Mouse (Mus musculus): ENCODE measurements around the gene Clic6. TPM values are rescaled to one million over a fixed set of nuclear protein-coding genes. Genes with fewer than 3 reads are reported as not detected.
"Not testable (repeated sequence)": the region's sequence is repeated elsewhere in the genome, so short reads cannot be mapped to it uniquely, and the experiment has no call there.

Gene Clic6
- polyA plus RNA-seq, 1 experiment from 2014 or later: 1.4 TPM

- 67% methylated on average over 5 of the region's 5 CpGs for WGBS
- no peak overlapping the region for H3K4me2 ChIP-seq
- no peaks in the 10 kb centered on the region for H3K9me3 ChIP-seq
- no peak overlapping the region for H3K4me3 ChIP-seq
- ATAC-seq (ENCODE audit: insufficient number of reproducible peaks, low FRiP score, low TSS enrichment, low read depth): no peak
- no peak overlapping the region for H3K9ac ChIP-seq
- H3K4me1 ChIP-seq: peaks cover 14% of the 10 kb centered on the region
- no peak overlapping the region for H3K27ac ChIP-seq
- no peaks in the 10 kb centered on the region for H3K36me3 ChIP-seq
- H3K27me3 ChIP-seq: peaks cover 34% of the 10 kb centered on the region
These were observed 17.6 kb downstream of the Clic6 start for GRCm38 (mm10) chr16:92503105-92503504.

GRCm38 (mm10) chr16:92507573-92507972, 22.0 kb downstream of the Clic6 start:
- no peaks in the 10 kb centered on the region for H3K27me3 ChIP-seq
- no peaks in the 10 kb centered on the region for H3K36me3 ChIP-seq
- 84% methylated on average over 4 of the region's 4 CpGs for WGBS
- no peak overlapping the region for H3K4me2 ChIP-seq
- no peaks in the 10 kb centered on the region for H3K9me3 ChIP-seq
- H3K9ac ChIP-seq: no peak overlapping the region
- no peak overlapping the region for H3K27ac ChIP-seq
- no peak for ATAC-seq (ENCODE audit: insufficient number of reproducible peaks, low FRiP score, low TSS enrichment, low read depth)
- no peak overlapping the region for H3K4me3 ChIP-seq
- no peaks in the 10 kb centered on the region for H3K4me1 ChIP-seq

- no peak overlapping the region for H3K4me2 ChIP-seq
- no peak overlapping the region for H3K4me3 ChIP-seq
- 55% methylated on average over 13 of the region's 13 CpGs for WGBS
- no peaks in the 10 kb centered on the region for H3K4me1 ChIP-seq
- H3K9me3 ChIP-seq: no peaks in the 10 kb centered on the region
- H3K9ac ChIP-seq: no peak overlapping the region
- H3K27me3 ChIP-seq: no peaks in the 10 kb centered on the region
- H3K27ac ChIP-seq: no peak overlapping the region
- ATAC-seq (ENCODE audit: insufficient number of reproducible peaks, low FRiP score, low TSS enrichment, low read depth): no peak
- no peaks in the 10 kb centered on the region for H3K36me3 ChIP-seq
These were observed 25.6 kb downstream of the Clic6 start for GRCm38 (mm10) chr16:92510835-92511772.

- H3K27me3 ChIP-seq: no peaks in the 10 kb centered on the region
- no peak overlapping the region for H3K4me3 ChIP-seq
- WGBS: 57% methylated on average over 5 of the region's 5 CpGs
- no peaks in the 10 kb centered on the region for H3K4me1 ChIP-seq
- H3K4me2 ChIP-seq: no peak overlapping the region
- no peaks in the 10 kb centered on the region for H3K9me3 ChIP-seq
- H3K27ac ChIP-seq: no peak overlapping the region
- H3K36me3 ChIP-seq: no peaks in the 10 kb centered on the region
- no peak overlapping the region for H3K9ac ChIP-seq
- ATAC-seq (ENCODE audit: insufficient number of reproducible peaks, low FRiP score, low TSS enrichment, low read depth): no peak
These were observed 26.3 kb downstream of the Clic6 start for GRCm38 (mm10) chr16:92511773-92512391.

- not testable (repeated sequence) for H3K27me3 ChIP-seq; H3K9me3 ChIP-seq; H3K27ac ChIP-seq; H3K4me1 ChIP-seq; ATAC-seq (ENCODE audit: insufficient number of reproducible peaks, low FRiP score, low TSS enrichment, low read depth); H3K4me2 ChIP-seq; H3K4me3 ChIP-seq; H3K36me3 ChIP-seq; H3K9ac ChIP-seq
- 72% methylated on average over 9 of the region's 9 CpGs for WGBS
These were observed 29.4 kb downstream of the Clic6 start for GRCm38 (mm10) chr16:92514896-92515295.

GRCm38 (mm10) chr16:92516139-92516538, 30.6 kb downstream of the Clic6 start:
- Histone ChIP-seq H3K9me3 (no peaks in the 10 kb centered on the region), H3K4me1 (0 out of 2 replicates have a peak, but pooled peaks cover 3% of the 10 kb centered on the region), H3K36me3 (no peaks in the 10 kb centered on the region), H3K4me3 (no peak overlapping the region), H3K27ac (no peak overlapping the region), H3K9ac (no peak overlapping the region), H3K4me2 (no peak overlapping the region), H3K27me3 (peaks cover 12% of the 10 kb centered on the region; the same call in 1 of the 2 replicates)
- ATAC-seq (ENCODE audit: insufficient number of reproducible peaks, low FRiP score, low TSS enrichment, low read depth): no peak
- 75% methylated on average over 9 of the region's 9 CpGs for WGBS

GRCm38 (mm10) chr16:92518718-92519117, 33.2 kb downstream of the Clic6 start:
- no peaks in the 10 kb centered on the region for H3K9me3 ChIP-seq
- no peak overlapping the region for H3K4me2 ChIP-seq
- no peaks in the 10 kb centered on the region for H3K36me3 ChIP-seq
- H3K27me3 ChIP-seq: peaks cover 12% of the 10 kb centered on the region; the same call in 1 of the 2 replicates
- 0 out of 2 replicates have a peak, but pooled peaks cover 3% of the 10 kb centered on the region for H3K4me1 ChIP-seq
- 39% methylated on average over 4 of the region's 4 CpGs for WGBS
- no peak overlapping the region for H3K4me3 ChIP-seq
- ATAC-seq (ENCODE audit: insufficient number of reproducible peaks, low FRiP score, low TSS enrichment, low read depth): no peak
- no peak overlapping the region for H3K9ac ChIP-seq
- no peak overlapping the region for H3K27ac ChIP-seq

- Histone ChIP-seq H3K36me3 (no peaks in the 10 kb centered on the region), H3K4me1 (0 out of 2 replicates have a peak, but pooled peaks cover 3% of the 10 kb centered on the region), H3K9me3 (no peaks in the 10 kb centered on the region), H3K27ac (no peak overlapping the region), H3K27me3 (peaks cover 16% of the 10 kb centered on the region; the same call in 1 of the 2 replicates), H3K9ac (no peak overlapping the region), H3K4me3 (no peak overlapping the region), H3K4me2 (no peak overlapping the region)
- WGBS: 49% methylated on average over 13 of the region's 13 CpGs
- ATAC-seq (ENCODE audit: insufficient number of reproducible peaks, low FRiP score, low TSS enrichment, low read depth): no peak
These were observed 34.4 kb downstream of the Clic6 start for GRCm38 (mm10) chr16:92519820-92520492.

- Histone ChIP-seq H3K36me3 (no peaks in the 10 kb centered on the region), H3K9ac (no peak overlapping the region), H3K27me3 (peaks cover 16% of the 10 kb centered on the region), H3K9me3 (no peaks in the 10 kb centered on the region), H3K4me3 (no peak overlapping the region), H3K4me2 (no peak overlapping the region), H3K27ac (no peak overlapping the region), H3K4me1 (0 out of 2 replicates have a peak, but pooled peaks cover 3% of the 10 kb centered on the region)
- 75% methylated on average over 8 of the region's 8 CpGs for WGBS
- no peak for ATAC-seq (ENCODE audit: insufficient number of reproducible peaks, low FRiP score, low TSS enrichment, low read depth)
These were observed 37.8 kb downstream of the Clic6 start for GRCm38 (mm10) chr16:92523351-92523750.

- Histone ChIP-seq H3K9ac (no peak overlapping the region), H3K36me3 (no peaks in the 10 kb centered on the region), H3K4me2 (no peak overlapping the region), H3K9me3 (no peaks in the 10 kb centered on the region), H3K4me1 (no peaks in the 10 kb centered on the region), H3K27me3 (peaks cover 10% of the 10 kb centered on the region), H3K27ac (no peak overlapping the region), H3K4me3 (no peak overlapping the region)
- 85% methylated on average over 8 of the region's 8 CpGs for WGBS
- ATAC-seq (ENCODE audit: insufficient number of reproducible peaks, low FRiP score, low TSS enrichment, low read depth): no peak
These were observed 39.1 kb downstream of the Clic6 start for GRCm38 (mm10) chr16:92524651-92525050.

GRCm38 (mm10) chr16:92525919-92526318, 40.4 kb downstream of the Clic6 start:
- Histone ChIP-seq H3K9me3 (0 out of 2 replicates have a peak, but pooled peaks cover 2% of the 10 kb centered on the region), H3K4me3 (no peak overlapping the region), H3K36me3 (no peaks in the 10 kb centered on the region), H3K27ac (no peak overlapping the region), H3K27me3 (peaks cover 3% of the 10 kb centered on the region), H3K4me1 (no peaks in the 10 kb centered on the region), H3K4me2 (no peak overlapping the region), H3K9ac (no peak overlapping the region)
- no peak for ATAC-seq (ENCODE audit: insufficient number of reproducible peaks, low FRiP score, low TSS enrichment, low read depth)
- 56% methylated on average over 10 of the region's 10 CpGs for WGBS
